Mouse (Mus musculus): ENCODE data around the gene Fam84a. TPM values are rescaled to one million over a fixed set of nuclear protein-coding genes. Genes with fewer than 3 reads are reported as not detected.

Gene Fam84a
- polyA plus RNA-seq (2015; fragmentation: Nextera tagmentation; extraction: Ambion mirVana), result 0.71 and 1.2 TPM in 2 replicates

DNA sequence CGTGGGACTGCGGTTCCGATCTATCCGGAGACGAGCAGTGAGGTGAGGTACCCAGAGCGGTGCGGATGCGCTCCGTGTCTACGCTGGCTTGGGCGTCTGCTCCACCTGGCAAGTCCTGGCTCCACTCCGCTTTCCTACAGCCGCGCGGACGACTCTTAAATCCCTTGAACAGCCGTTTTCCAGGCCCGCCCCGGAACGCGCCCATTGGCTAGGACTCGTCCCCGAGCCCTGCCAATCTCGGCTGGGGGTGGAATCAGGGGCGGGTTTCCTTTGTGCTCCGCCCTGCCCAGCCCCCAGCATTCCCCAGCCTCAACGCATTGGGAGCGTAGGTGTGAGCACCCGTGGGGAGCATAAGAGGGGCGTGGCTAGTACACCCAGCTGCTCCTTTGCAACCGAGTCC is at the start of gene Fam84a:
TSS of gene Fam84a (minus strand) at position 134 of the 400 bp plus-strand sequence.

